Mouse (Mus musculus): ENCODE measurements at regions not wholly inside any gene's neighbourhood (a gene's known extent, or its start where the extent isn't known, plus 50 kb on each side); places are given as distances from the start of the nearest gene placed in this dataset.

DNA sequence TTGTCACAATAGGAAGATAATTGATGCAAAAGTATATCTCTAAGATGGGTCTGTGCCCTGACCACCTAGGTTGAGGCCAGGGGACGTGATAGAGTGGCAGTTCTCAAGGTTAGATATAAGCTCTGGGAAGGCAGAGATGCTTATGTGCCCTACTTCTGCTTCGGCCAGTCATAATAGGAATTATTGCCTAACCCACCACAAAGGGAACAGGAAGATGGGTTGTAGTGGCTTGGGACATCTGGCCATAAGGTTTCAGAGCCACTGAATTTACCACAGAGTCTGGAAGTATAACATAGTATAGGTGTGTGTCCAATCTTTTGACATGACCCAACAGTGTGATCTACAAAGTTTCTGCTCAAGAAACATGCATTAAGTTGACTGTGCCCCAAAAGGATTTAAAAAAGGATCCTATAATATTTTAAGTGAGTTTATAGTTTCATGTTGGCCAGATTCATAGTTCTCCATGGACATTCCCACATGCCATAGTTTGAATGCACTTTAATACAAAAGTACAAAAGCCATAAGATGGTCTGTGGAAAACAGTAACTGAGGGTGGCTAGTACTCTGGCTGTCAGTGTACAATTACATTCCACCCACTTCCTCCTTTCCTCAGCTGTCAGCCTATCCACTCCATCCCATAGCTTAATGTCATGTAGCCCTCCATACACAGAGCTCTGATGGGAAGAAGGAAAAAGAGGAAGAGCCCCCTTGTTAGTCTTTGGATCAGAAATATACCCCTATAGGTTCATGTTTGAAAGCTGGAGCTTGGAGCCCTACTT, 508.3 kb downstream of the Insc start:
- ATAC-seq (ENCODE audit: extremely low read depth, insufficient number of reproducible peaks, low FRiP score, poor library complexity, severe bottlenecking): no peak

DNA sequence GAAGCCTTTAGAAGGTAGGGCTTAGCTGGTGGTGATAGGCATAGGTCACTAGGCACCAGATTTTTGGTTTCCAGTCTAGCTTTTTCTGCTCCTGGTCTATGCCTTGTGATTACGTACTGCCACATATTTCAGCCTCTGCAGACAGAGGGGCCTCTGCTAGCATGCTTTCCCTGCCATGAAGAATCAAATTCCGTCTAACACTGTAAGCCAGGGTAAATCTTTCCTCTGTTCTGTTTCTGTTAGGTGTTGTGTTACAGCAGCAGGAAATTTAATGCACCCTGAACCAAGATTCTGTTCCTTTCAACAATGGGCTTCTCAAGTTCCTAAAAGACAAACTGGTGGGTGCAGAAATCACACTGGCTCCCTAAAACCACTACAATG, 508.9 kb downstream of the Insc start:
- no peak for ATAC-seq (ENCODE audit: extremely low read depth, insufficient number of reproducible peaks, low FRiP score, poor library complexity, severe bottlenecking)

DNA sequence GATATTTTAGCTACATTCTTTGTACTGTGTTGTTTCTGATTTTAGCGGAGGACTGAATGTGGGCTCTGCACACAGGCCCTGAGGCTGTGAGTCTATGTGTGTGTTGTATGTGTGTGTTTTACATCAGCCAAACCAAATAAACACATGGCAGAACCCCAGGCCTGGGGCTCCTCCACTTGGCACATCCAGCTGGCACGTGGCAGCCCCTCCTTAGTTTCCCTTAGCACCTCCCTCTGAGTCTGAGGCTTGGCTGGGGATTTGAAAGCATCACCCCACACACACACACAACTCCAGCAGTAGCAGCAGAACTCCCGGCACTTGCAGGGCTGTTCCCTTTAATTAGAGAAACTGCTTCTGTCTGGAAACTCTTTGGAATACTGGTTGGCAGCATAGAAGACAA, 515.1 kb downstream of the Insc start:
- ATAC-seq (ENCODE audit: extremely low read depth, insufficient number of reproducible peaks, low FRiP score, poor library complexity, severe bottlenecking): no peak

DNA sequence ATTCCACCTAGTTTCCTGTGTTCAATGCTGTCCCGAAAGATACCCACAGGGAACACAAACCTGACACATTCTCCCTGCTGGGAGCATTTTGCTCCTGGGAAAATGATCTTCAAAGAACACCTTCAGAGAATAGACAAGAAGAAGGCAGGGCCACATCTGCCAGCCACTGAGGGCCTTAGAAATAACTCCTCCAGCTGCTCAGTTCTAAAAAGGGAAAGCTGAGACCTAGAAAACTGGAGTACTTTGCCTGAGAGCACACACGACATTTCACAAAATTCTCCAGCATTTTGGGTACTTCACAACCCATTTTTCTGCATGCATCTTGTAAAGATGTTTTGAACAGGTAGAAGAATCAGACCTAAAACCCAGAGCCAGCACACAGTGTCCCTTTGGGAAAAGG, 519.6 kb downstream of the Insc start:
- no peak for ATAC-seq (ENCODE audit: extremely low read depth, insufficient number of reproducible peaks, low FRiP score, poor library complexity, severe bottlenecking)

DNA sequence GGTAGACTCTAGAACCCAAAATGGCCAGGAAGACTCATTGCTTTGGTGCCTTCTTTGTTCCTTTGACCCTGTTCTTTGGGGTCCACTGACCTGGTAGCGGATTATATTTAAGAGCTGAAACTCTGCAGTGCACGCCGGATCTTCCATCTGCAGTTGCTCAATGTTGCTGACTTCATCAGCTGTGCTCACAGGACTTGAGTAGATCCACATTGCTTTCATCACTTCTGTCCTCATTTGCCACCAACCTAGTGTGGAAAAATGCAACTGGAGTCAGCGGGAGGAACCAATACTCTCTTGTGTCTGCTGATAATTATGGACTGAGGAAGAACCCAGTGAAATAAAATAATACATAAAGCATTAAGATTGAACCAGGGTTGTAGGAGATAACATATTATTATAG, 522.6 kb downstream of the Insc start:
- no peak for ATAC-seq (ENCODE audit: extremely low read depth, insufficient number of reproducible peaks, low FRiP score, poor library complexity, severe bottlenecking)

DNA sequence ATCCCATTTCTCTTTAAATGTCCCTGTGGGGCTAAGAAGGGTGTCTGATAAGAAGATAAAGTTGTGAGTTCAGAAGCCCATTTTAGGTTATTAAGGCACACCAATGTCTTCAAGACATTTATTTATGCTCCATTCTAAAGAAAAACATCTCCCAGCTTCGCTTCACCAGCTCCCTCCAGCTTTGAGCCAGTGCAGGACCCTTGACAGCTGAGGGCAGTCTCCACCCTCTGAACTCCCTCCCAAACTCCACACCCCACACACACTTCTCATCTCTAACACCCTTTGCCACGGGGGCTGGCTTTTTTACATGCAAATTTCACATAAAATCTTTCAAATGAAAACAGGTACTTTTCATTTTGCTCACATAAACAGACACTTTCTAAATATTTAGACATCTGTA, 527.3 kb downstream of the Insc start:
- no peak for ATAC-seq (ENCODE audit: extremely low read depth, insufficient number of reproducible peaks, low FRiP score, poor library complexity, severe bottlenecking)

DNA sequence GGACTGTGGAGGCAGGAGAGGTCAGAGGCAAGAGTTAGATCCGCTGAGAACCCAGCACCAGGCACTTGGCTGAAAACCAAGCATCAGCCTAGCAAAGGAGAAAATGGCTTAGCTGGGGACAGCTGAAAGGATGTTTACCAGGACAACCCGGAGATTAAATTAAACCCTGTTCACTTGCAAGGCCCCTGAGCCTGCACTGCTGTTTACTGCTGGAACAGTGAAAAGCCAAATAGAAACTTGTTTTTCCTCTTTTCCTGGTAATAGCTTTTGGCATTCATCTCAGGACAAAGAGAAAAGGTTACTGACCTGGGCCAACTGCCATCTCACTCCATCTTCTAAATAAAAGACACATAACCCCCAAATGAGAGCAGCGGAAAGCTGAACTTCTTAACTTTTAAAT, 531.3 kb downstream of the Insc start:
- ATAC-seq (ENCODE audit: extremely low read depth, insufficient number of reproducible peaks, low FRiP score, poor library complexity, severe bottlenecking): no peak

DNA sequence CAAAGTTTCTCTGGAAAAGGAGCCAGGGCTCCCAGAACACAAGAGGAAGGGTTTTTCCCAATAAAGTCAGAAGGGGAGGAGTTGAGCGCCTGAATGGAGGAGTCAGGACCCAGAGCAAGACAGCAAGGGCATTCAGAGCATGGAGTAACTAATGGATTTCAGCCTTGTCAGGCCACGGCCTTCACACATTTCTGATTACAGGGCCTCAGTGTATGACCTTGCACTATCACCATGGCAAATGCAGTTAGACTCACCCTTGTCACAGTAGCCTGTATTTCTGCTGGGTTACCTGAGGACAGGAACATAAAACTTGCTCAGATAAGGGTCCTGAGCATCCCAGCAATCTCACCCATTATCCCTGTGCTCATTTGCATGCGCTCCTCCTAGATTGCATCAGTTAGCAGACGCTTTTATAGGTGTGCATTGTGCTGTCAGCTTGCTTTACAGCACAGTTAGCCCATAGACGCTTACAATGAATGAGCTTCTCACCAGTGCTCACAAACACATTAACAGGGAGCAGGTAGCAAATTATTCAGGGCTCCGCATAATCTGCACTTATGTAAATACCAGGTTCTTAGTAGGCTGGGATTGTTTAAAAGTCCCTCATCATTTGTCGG, 547.4 kb downstream of the Insc start:
- ATAC-seq (ENCODE audit: extremely low read depth, insufficient number of reproducible peaks, low FRiP score, poor library complexity, severe bottlenecking): no peak

DNA sequence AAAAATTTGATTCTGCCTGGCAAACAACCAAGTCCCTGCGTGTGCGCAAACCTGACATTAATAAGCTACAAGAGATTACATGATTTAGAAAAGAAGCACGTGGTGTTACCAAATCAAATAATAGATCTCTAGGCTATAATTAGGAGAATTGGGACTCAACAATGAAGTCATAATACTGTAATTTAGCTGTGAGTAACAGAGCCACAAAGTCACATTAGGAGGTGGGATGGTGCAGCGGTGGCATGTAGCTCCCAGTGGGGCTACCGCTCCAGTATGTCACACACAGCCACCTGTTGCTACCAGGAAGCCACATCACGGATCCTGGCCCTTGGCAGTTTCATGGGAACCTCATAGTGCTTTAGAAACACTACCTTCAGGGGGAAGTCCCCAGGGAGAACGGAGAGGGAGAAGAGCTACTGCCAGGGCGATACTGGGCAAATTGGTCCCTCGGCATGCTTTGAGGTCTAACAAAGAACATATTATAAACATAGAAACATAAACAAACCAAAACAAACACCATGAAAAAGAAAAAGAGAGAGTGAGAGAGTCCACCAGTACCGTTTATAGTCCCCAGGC, 551.2 kb downstream of the Insc start:
- ATAC-seq (ENCODE audit: extremely low read depth, insufficient number of reproducible peaks, low FRiP score, poor library complexity, severe bottlenecking): no peak

DNA sequence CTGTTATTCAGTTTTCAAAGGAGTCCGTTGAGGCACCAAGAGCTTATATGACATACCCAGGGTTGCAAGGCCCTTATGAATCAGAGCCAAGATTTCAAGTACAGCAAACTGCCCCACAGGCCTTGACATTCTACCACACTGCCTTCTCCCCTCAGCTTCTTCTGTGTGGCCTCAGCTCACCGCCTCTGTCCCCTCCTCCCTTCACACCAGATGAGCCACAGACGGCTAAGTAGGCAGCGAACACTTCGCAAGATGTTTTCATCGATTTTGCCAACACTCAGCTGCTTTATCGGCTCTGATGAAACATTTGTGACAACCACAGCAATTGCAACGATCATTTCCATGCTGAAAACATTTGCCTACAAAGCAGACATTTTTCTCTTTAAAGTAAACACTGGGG, 556.7 kb downstream of the Insc start:
- ATAC-seq (ENCODE audit: extremely low read depth, insufficient number of reproducible peaks, low FRiP score, poor library complexity, severe bottlenecking): no peak

DNA sequence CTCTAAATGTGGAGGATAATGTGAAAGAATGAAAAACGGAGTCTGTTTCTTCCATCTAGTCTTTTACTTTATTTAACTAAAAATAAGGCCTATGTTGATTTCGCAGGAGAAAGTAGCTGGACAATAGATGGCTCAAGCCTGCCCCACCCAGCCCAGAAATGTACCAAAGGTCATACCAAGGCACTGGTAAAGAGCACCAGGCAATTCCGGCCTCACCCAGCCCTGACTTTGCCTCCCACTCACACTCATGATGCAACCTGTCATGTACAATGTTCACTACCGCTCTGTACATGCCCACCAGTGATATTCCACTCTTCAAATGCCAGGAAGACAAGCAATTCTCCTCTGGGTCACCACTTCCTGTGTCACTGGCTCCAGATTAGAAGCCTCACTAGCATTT, 564.9 kb downstream of the Insc start:
- ATAC-seq (ENCODE audit: extremely low read depth, insufficient number of reproducible peaks, low FRiP score, poor library complexity, severe bottlenecking): no peak

DNA sequence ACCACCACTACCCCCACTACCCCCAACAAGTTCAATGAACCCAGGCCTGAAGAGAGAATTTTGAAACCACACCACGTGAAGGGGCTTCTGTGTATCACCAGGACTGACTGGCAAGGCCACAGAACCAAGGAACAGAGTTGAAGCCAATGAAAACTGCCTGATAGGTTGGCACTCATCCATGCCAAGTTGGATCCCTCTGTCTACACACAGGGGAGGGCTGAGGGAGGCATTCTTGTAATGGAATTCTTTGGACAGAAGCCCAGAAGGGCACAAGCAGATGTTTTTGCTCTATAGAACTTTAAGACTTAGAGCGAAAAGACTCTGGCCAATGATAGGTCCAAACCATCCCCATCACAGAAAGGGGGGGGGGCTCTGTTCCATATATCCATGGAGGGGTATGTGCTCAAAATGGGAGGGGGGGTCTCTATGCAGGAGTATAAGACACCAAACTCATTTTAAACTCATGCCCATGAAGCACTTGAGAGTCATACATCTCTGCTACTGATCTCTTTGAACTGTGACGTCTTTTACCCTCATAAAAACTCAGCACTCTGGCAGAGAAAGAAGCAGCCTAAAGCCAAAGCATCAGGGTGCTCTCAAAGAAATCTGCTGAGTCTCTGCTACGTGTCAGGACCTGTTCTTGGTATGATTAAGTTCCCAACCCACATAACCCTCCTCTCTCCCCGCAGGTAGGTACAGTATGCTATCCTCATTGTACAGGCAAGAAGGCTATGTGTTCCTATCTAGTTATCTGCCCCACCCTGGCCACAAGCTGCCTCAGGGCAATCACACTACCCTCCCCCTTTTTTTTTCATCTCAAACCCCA, 567.1 kb downstream of the Insc start:
- ATAC-seq (ENCODE audit: extremely low read depth, insufficient number of reproducible peaks, low FRiP score, poor library complexity, severe bottlenecking): no peak

DNA sequence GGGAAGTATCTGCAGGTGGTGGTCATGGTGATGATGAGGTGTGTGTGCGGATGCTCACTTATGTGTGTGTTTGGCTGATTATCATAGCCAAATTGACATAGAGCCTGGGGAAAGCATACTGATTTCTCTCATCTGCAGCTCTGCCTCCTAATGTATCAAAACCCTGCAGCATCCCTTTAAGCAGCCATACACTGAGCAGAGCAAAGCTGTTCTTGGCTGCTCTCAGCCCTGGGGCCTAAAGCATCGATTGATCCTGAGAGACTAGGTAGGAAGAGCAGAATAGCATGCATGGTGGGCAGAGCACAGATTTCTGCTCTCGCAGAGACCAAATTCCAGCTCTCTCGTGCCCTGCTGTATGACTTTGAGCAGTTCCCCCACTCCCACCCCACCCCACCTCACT, 576.0 kb downstream of the Insc start:
- ATAC-seq (ENCODE audit: extremely low read depth, insufficient number of reproducible peaks, low FRiP score, poor library complexity, severe bottlenecking): no peak

DNA sequence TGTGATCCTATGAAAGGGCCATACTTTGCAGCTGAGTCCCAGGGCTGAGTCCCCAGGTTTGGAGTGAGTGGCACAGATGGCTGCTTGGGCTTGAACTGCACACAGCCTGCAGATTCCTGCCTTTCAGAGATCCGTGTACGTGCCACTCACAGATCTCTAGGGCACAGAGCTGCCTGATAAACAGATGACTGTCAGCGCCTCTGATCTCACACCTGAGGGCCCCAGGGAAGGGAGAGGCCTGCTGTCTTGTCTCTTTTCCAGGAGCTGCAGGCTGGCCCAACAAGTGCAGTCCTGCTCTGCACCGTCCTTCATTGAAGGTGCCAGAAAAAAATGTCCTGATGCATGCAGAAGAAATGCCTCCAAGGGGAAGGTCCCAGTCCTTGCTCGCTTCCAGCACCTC, 579.5 kb downstream of the Insc start:
- no peak for ATAC-seq (ENCODE audit: extremely low read depth, insufficient number of reproducible peaks, low FRiP score, poor library complexity, severe bottlenecking)

DNA sequence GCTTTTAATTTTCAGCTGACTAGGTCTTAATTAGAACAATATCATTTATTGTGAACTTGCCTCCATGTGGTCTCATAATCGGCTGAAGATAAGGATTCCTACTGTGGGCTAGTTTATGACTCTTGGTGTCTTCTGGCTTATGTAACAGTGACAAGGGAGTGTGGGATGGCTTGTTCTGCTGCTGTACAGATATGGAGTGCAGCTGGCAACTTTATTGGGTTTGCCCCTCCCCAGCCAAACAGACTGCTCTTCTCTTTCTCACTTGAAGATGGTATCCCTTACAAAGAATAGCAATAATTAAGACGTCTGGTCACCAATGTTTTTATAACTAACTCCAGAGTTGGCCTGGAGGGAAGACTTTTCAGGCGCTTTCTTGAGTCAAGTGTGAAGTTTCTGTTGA, 584.8 kb downstream of the Insc start:
- no peak for ATAC-seq (ENCODE audit: extremely low read depth, insufficient number of reproducible peaks, low FRiP score, poor library complexity, severe bottlenecking)

DNA sequence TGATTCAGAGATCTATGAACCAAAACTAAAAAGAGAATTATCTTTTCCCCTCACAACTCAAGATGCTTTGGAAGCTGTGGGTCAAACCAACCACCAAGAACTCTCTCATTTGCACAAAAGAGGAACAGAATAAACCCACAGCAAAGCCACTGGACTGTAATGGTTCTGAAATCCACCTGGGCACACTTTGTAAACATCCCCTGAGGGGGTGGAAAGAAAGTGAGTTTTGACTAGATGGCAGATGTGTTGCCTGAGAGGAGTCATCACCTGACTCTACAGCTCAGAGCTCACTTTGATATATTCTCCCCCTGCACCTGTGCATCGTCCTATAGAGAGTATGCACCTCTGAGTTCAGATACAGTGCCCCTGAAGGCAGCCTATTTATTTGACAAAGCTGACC, 588.2 kb downstream of the Insc start:
- no peak for ATAC-seq (ENCODE audit: extremely low read depth, insufficient number of reproducible peaks, low FRiP score, poor library complexity, severe bottlenecking)

DNA sequence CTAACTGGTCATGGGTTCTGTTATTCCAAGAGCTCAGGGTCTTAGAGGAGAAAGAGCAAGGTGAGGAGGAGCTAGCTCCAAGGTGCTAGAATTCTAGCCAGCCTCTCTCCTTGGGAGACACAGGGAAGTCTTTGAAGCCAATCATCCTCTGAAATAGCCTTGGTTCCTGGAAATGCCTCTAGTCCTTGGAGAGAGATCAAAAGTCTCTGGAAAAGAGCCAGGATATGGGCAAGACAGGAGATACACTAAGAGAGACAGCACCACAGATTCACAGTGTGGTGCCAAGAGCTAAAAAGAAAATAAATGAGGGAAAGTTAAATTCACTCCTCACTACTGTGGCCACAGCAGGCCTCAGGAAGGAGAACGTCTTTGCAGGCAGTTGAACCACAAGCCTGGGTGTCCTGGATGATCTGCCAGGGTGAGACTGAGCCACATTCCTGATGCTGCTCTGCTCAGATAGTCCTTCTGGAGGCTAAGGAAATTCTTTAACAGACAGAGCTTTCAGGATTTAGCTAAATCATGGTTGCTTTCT, 589.6 kb downstream of the Insc start:
- ATAC-seq (ENCODE audit: extremely low read depth, insufficient number of reproducible peaks, low FRiP score, poor library complexity, severe bottlenecking): no peak

DNA sequence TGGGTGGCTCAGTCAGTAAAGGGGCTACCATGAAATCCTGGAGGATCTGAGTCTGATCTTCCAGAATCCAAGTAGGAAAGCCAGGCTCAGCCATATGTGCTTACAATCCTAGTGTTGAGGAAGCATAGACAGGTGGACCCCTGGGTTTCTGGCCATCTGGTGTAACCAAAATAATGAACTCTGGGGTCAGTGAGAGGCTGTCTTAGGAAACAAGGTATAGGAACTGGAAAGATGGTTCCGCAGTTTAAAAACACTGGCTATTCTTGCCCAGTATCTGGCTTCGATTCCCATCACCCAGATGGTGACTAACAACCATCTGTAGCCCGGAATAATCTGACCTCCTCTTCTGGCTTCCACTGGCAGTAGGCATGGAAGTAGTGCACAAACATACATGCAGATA, 591.6 kb downstream of the Insc start:
- no peak for ATAC-seq (ENCODE audit: extremely low read depth, insufficient number of reproducible peaks, low FRiP score, poor library complexity, severe bottlenecking)

DNA sequence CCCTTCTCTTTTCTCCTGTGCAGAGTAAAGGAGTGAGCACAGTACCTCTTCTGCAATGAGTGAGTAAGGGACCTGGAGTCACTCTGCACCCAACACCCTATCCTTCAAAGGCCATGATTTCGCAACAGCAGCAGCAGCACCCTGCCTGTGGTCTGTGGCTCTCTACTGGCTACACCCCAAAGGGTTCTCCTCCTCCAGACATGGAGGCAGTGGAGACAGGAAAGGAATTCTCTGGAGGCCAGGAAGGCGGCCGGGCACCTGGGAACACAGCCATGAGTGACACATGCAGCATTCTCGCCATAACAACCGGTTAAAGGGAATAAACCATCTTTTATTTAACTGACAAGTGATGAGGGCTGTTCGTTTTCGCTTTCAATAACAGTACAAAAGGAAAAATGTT, 596.7 kb downstream of the Insc start:
- ATAC-seq (ENCODE audit: extremely low read depth, insufficient number of reproducible peaks, low FRiP score, poor library complexity, severe bottlenecking): no peak

DNA sequence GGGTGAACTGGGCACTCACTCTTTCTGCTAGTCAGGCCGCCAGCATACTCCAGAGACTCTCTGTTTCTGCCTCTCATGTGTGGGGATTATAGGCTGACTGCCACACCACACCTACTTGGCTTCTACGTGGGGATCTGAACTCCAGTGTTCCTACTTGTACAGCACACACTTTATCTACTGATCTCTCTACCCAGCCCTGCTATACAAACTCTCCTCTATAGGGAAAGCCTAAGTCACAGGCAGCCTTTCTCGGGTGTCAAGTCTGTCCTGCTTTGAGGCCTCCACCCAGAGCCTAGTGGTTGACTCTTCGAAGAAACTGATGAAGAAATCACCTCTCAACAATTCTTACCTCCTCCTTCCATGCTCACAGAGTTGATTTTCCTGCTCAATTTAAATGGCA, 597.5 kb downstream of the Insc start:
- ATAC-seq (ENCODE audit: extremely low read depth, insufficient number of reproducible peaks, low FRiP score, poor library complexity, severe bottlenecking): no peak

All from neutrophil, adult 5-6 weeks (primary cell).